Mouse (Mus musculus): Measurements from ENCODE around the gene Aldh3b3.

DNA sequence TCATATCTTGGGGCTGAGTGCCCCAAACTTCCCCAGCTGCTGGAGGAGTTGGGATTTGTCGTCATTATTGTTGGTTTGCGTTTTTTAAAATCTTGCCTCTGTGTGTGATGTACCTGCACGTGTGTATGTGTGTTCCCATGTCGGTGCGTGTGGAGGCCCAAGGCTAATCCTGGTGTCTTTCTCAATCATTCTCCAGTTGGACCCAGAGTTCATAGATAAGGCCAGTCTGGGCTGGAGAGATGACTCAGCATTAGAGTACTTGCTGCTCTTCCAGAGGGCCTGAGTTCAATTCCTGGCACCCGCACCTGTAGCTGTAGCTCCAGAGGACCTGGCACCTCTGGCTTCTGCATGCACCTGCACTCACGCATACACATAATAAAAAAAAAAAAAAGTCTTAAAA is 33.6 kb upstream of the Aldh3b3 start:
- TF ChIP-seq E2F4 (IDR thresholded peaks at IDR 0.05; ENCODE audit: insufficient read depth) (no peak), SRF (IDR thresholded peaks at IDR 0.05; ENCODE audit: control insufficient read depth, insufficient read length, low read depth) (no peak), MAX (IDR thresholded peaks at IDR 0.05; ENCODE audit: low read depth) (no peak), USF1 (IDR thresholded peaks at IDR 0.05; ENCODE audit: low read depth) (no peak), POLR2A (IDR thresholded peaks at IDR 0.05; ENCODE audit: insufficient read length, low read depth) (no peak), TCF3 (IDR thresholded peaks at IDR 0.05; ENCODE audit: insufficient read length, low read depth) (no peak), CEBPB (IDR thresholded peaks at IDR 0.05; ENCODE audit: insufficient read depth, poor library complexity, severe bottlenecking) (no peak), POLR2AphosphoS2 (IDR thresholded peaks at IDR 0.05; ENCODE audit: insufficient read length, low read depth) (no peak), MYOG (IDR thresholded peaks at IDR 0.05; ENCODE audit: control insufficient read depth in 1 of 3, insufficient read depth in 1 of 3, insufficient read length in 2 of 3, low read depth in 2 of 3) (no peak), TCF12 (IDR thresholded peaks at IDR 0.05; ENCODE audit: insufficient read depth, poor library complexity, severe bottlenecking) (no peak), REST (IDR thresholded peaks at IDR 0.05; ENCODE audit: insufficient read depth, insufficient read length) (no peak), MYOD1 (IDR thresholded peaks at IDR 0.05; ENCODE audit: control insufficient read depth in 1 of 3, insufficient read length in 2 of 3, low read depth in 2 of 3) (no peak)

All from myocyte (in vitro differentiated cells).